Mouse (Mus musculus) hindbrain, embryonic 11.5 days (tissue): ENCODE data around the gene Speer4c. TPM values are rescaled to one million over a fixed set of nuclear protein-coding genes. Genes with fewer than 3 reads are reported as not detected.
"Not testable (repeated sequence)": the region's sequence is repeated elsewhere in the genome, so short reads cannot be mapped to it uniquely, and the experiment has no call there.

Experiments
- ATAC-seq: fragments of 200-750 bp; cut with Nextera tagmentation; 2 replicates; pipeline ENCODE4 v1.8.0; 2017; ENCODE audit warnings: mild to moderate bottlenecking, moderate TSS enrichment, moderate library complexity; ENCODE audit not compliant: low FRiP score
- DNase-seq: peaks from one replicate; pipeline ENCODE4 v3.0.0-alpha.2; 2015; ENCODE audit warnings: low spot score
- H3K27ac ChIP-seq: fragments of 300-500 bp; sonication (generic); 2 replicates; pipeline ENCODE4 v1.5.1; 2014; ENCODE audit warnings: mild to moderate bottlenecking, low read depth, low read length
- H3K27me3 ChIP-seq: fragments of 300-500 bp; sonication (generic); 2 replicates; pipeline ENCODE4 v1.6.1; 2014; ENCODE audit warnings: mild to moderate bottlenecking, low read length, moderate library complexity, mixed read lengths; ENCODE audit not compliant: control insufficient read depth, insufficient read depth
- H3K36me3 ChIP-seq: fragments of 300-500 bp; sonication (generic); 2 replicates; pipeline ENCODE4 v1.6.1; 2014; ENCODE audit warnings: mild to moderate bottlenecking, low read length, moderate library complexity, mixed read lengths; ENCODE audit not compliant: control insufficient read depth, insufficient read depth
- H3K4me1 ChIP-seq: fragments of 300-500 bp; sonication (generic); replicated peaks from 2 replicates; pipeline ENCODE4 v1.6.1; 2014; ENCODE audit warnings: low read length, mixed read lengths; ENCODE audit not compliant: control insufficient read depth, insufficient read depth
- H3K4me2 ChIP-seq: fragments of 300-500 bp; sonication (generic); replicated peaks from 2 replicates; pipeline ENCODE4 v1.6.1; 2014; ENCODE audit warnings: mild to moderate bottlenecking, low read depth, low read length
- H3K4me3 ChIP-seq: fragments of 300-500 bp; sonication (generic); 2 replicates; pipeline ENCODE4 v1.5.1; 2014; ENCODE audit warnings: low read depth, low read length
- H3K9ac ChIP-seq: fragments of 300-500 bp; sonication (generic); 2 replicates; pipeline ENCODE4 v1.6.1; 2014; ENCODE audit warnings: low read depth, low read length
- H3K9me3 ChIP-seq: fragments of 300-500 bp; sonication (generic); 2 replicates; pipeline ENCODE4 v1.6.1; 2016; ENCODE audit warnings: low read length; ENCODE audit not compliant: control insufficient read depth
- WGBS: fragments of 180-500 bp; shearing (Covaris S2); extraction: QIAGEN DNeasy Blood & Tissue Kit; methylation state at CpG from one replicate; pipeline ENCODE4 v1.1.7; 2014; 5-methylcytosine and 5-hydroxymethylcytosine counted together
- polyA plus RNA-seq: library from polyadenylated mRNA; unstranded; fragments of >200 nt; fragmentation: Nextera tagmentation; extraction: Ambion mirVana; gene quantifications from 2 replicates; pipeline ENCODE4 v1.2.1, GENCODE M21; 2014

Speer4c gene
- not detected in 2 replicates for polyA plus RNA-seq

GRCm38 (mm10) chr5:15714171-15714570, at the start of gene Speer4c:
Gene Speer4c (minus strand): TSS chr5:15714271.
- H3K4me1 ChIP-seq, H3K36me3 ChIP-seq, H3K27ac ChIP-seq, DNase-seq, H3K4me2 ChIP-seq, H3K4me3 ChIP-seq, H3K9ac ChIP-seq, ATAC-seq, H3K27me3 ChIP-seq, H3K9me3 ChIP-seq: not testable (repeated sequence)

- Histone ChIP-seq H3K27ac (no peak overlapping the region), H3K9ac (no peak overlapping the region), H3K4me3 (no peak overlapping the region), H3K4me2 (no peak overlapping the region), H3K9me3 (no peaks in the 10 kb centered on the region), H3K27me3 (no peaks in the 10 kb centered on the region), H3K36me3 (no peaks in the 10 kb centered on the region), H3K4me1 (no peaks in the 10 kb centered on the region)
- DNase-seq (peak; percentile 21), ATAC-seq (no peak)
- 76% methylated on average over 4 of the region's 4 CpGs for WGBS
Observed at GRCm38 (mm10) chr5:15747478-15748255, 33.6 kb upstream of the Speer4c start.

DNA sequence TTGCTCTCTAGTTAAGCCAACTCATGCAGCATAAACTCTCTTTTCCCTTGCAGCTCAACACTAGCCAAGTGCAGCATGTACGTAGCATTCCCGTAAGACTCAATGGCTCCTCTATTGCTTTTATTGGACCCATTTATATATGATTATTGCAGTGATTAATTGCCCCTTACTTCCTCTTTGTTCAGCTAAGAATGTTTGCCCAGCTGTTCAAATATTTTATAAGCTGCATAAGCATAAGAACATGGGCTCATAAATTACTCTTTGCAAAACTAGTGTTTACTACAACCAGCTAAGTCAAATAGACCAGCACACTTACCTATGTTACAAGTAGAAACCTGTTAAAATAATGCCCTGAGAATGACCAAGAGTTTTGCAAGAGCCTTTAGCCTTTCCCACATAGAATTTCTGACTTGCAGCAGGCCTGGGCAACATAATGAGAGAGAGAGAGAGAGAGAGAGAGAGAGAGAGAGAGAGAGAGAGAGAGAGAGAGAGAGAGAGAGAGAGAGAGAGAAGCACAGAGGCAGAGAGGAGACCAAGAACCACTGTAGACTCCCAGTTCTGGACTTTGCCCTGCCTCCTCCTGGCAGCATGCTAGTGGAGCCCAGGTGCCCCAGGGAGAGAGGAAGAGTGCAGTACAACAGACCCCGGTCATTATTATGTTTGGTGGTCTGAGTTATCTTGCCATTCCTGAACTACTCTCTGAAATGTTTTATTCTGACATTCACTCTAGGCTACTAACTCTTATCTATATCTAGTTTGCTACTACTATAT, 20.2 kb upstream of the Speer4c start:
- DNase-seq = no peak
- no peak overlapping the region for H3K4me3 ChIP-seq
- no peaks in the 10 kb centered on the region for H3K9me3 ChIP-seq
- H3K27ac ChIP-seq = no peak overlapping the region
- H3K27me3 ChIP-seq = no peaks in the 10 kb centered on the region
- no peak for ATAC-seq
- no peaks in the 10 kb centered on the region for H3K4me1 ChIP-seq
- WGBS = 90% methylated on average over 3 of the region's 3 CpGs
- no peaks in the 10 kb centered on the region for H3K36me3 ChIP-seq
- H3K9ac ChIP-seq = no peak overlapping the region
- H3K4me2 ChIP-seq = no peak overlapping the region

GRCm38 (mm10) chr5:15702891-15703290, 11.2 kb downstream of the Speer4c start:
- DNase-seq, ATAC-seq, H3K4me1 ChIP-seq: not testable (repeated sequence)

GRCm38 (mm10) chr5:15697719-15698118, 16.4 kb downstream of the Speer4c start:
- H3K27me3 ChIP-seq, H3K9ac ChIP-seq, H3K4me1 ChIP-seq, DNase-seq, H3K36me3 ChIP-seq, ATAC-seq, H3K4me2 ChIP-seq, H3K9me3 ChIP-seq, H3K4me3 ChIP-seq, H3K27ac ChIP-seq: not testable (repeated sequence)
- WGBS = 40% methylated on average over 2 of the region's 2 CpGs

More at GRCm38 (mm10) chr5:15702891-15703290, 11.2 kb downstream of the Speer4c start:
- H3K36me3 ChIP-seq, H3K27me3 ChIP-seq, H3K4me2 ChIP-seq, H3K9ac ChIP-seq, H3K4me3 ChIP-seq, H3K27ac ChIP-seq, H3K9me3 ChIP-seq: not testable (repeated sequence)
- 24% methylated on average over 5 of the region's 5 CpGs for WGBS

GRCm38 (mm10) chr5:15691849-15692248, 22.2 kb downstream of the Speer4c start:
- not testable (repeated sequence) for H3K4me1 ChIP-seq, H3K27me3 ChIP-seq, H3K4me2 ChIP-seq, DNase-seq, H3K4me3 ChIP-seq, H3K9me3 ChIP-seq, H3K36me3 ChIP-seq, H3K9ac ChIP-seq, H3K27ac ChIP-seq, ATAC-seq
- WGBS = 84% methylated on average over 4 of the region's 4 CpGs

- H3K36me3 ChIP-seq, H3K9ac ChIP-seq, ATAC-seq, H3K4me1 ChIP-seq, H3K4me3 ChIP-seq, H3K27me3 ChIP-seq, H3K4me2 ChIP-seq, DNase-seq, H3K27ac ChIP-seq, H3K9me3 ChIP-seq: not testable (repeated sequence)
- 75% methylated on average over 4 of the region's 4 CpGs for WGBS
Observed at GRCm38 (mm10) chr5:15690822-15691221, 23.2 kb downstream of the Speer4c start.

DNA sequence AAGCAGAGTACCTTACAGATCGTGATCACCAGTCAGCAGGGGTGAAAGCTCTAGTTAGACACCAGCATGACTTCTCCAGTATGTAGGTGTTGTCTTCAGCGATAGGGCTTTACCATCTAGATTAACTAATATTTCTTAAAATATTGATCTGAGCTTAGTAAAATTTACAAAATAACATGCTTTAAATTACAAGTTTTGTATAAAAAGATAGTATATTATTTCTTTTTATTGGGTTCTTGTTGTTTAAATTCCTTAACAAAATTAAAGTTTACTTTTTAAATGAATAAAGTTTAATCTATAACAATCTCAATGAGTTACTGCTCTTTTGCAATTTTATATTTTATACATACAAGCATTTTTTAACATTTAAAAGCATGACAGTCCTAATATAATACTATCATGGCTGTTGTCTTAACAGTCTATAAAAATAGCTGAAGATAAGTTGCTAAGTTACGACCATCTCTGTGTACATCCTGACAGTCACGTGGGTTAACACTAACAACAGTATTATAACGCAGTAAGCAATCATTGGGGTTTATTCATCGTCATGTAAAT, 24.3 kb downstream of the Speer4c start:
- ATAC-seq = peak; percentile 91
- 85% methylated on average over 6 of the region's 6 CpGs for WGBS
- not testable (repeated sequence) for H3K9me3 ChIP-seq, H3K4me1 ChIP-seq, H3K9ac ChIP-seq, H3K4me3 ChIP-seq, H3K4me2 ChIP-seq, H3K27ac ChIP-seq, DNase-seq, H3K27me3 ChIP-seq, H3K36me3 ChIP-seq
